In genomic region chr7:136047364-136047945, GRCm38 (mm10) we compare ENCODE assay signal across 9 mouse cellular contexts.
DNase-seq lines count a peak whose midpoint lies in the region; ATAC-seq lines count a peak whose summit lies in the region.
"Had no signal": no experiment of that assay in that cellular context is flagged by ENCODE, and none has a peak within 500 bp of the region (broad histone marks: within the 10 kb centered on the region; RNA-seq: fewer than 3 reads in every experiment).

No protein-coding gene starts in this region.

- 0 out of 2 replicates have a peak overlapping the region, but pooled peaks have one; percentile 22 for H3K27ac ChIP-seq in heart, embryonic 11.5 days (ENCODE audit: low read depth, low read length)
- H3K27ac ChIP-seq in hindbrain, embryonic 11.5 days (ENCODE audit: low read depth, low read length), result peak overlapping the region; percentile 73
- H3K27ac ChIP-seq in midbrain, embryonic 12.5 days (replicated peaks), result peak overlapping the region; percentile 81

- no peak overlapping the region for H3K4me2 ChIP-seq in heart, embryonic 11.5 days
- H3K4me2 ChIP-seq in hindbrain, embryonic 11.5 days (replicated peaks; ENCODE audit: low read depth, low read length), result no peak overlapping the region
- peak overlapping the region; percentile 10 for H3K4me2 ChIP-seq in midbrain, embryonic 12.5 days (replicated peaks)

- DNase-seq in heart, postnatal 25 days (ENCODE audit: low spot score), result no peak
- peak; percentile 21 for DNase-seq in R1 (ENCODE audit: low read depth, low spot score)
- DNase-seq in hindbrain, embryonic 11.5 days (ENCODE audit: low spot score), result peak; percentile 55
- no peak for DNase-seq in cerebellum, postnatal 4 days (ENCODE audit: low spot score in 2 of 2)
- no peak for DNase-seq in ovary, adult 18-20 months (ENCODE audit: low spot score)
- DNase-seq: B cell, adult 2 months had no signal

- 51% methylated on average over 7 of the region's 7 CpGs for WGBS in heart, embryonic 11.5 days (ENCODE audit: insufficient replicate concordance)
- 13% methylated on average over 7 of the region's 7 CpGs for WGBS in hindbrain, embryonic 11.5 days
- 12% methylated on average over 7 of the region's 7 CpGs for WGBS in midbrain, embryonic 12.5 days

- H3K27me3 ChIP-seq in heart, embryonic 11.5 days (ENCODE audit: control insufficient read depth, insufficient read depth, low read length), result no peaks in the 10 kb centered on the region
- H3K27me3 ChIP-seq in hindbrain, embryonic 11.5 days (ENCODE audit: control insufficient read depth, insufficient read depth, low read length), result no peaks in the 10 kb centered on the region
- no peaks in the 10 kb centered on the region; the same call in 1 of the 2 replicates for H3K27me3 ChIP-seq in midbrain, embryonic 12.5 days

- intact Hi-C loops in heart, postnatal 25 days (cut with DNase I), result loop anchor here (5.0 kb wide), 1 partner anchor 210 kb away; no protein-coding TSS in a partner anchor

- H3K9ac ChIP-seq in heart, embryonic 11.5 days (ENCODE audit: low read depth, low read length), result no peak overlapping the region
- H3K9ac ChIP-seq in hindbrain, embryonic 11.5 days (ENCODE audit: low read depth, low read length), result no peak overlapping the region
- no peak overlapping the region for H3K9ac ChIP-seq in midbrain, embryonic 12.5 days (replicated peaks)

- peaks cover 12% of the 10 kb centered on the region for H3K4me1 ChIP-seq in heart, embryonic 11.5 days (ENCODE audit: control insufficient read depth, insufficient read depth, low read length)
- peaks cover 12% of the 10 kb centered on the region for H3K4me1 ChIP-seq in hindbrain, embryonic 11.5 days (replicated peaks; ENCODE audit: control insufficient read depth, insufficient read depth, low read length)
- H3K4me1 ChIP-seq in midbrain, embryonic 12.5 days, result peaks cover 39% of the 10 kb centered on the region

- no peaks in the 10 kb centered on the region for H3K9me3 ChIP-seq in heart, embryonic 11.5 days (replicated peaks; ENCODE audit: control insufficient read depth, low read length)
- H3K9me3 ChIP-seq in hindbrain, embryonic 11.5 days (ENCODE audit: control insufficient read depth, low read length), result no peaks in the 10 kb centered on the region
- no peaks in the 10 kb centered on the region for H3K9me3 ChIP-seq in midbrain, embryonic 12.5 days

- H3K36me3 ChIP-seq in heart, embryonic 11.5 days (ENCODE audit: control insufficient read depth, insufficient read depth, low read length), result no peaks in the 10 kb centered on the region
- no peaks in the 10 kb centered on the region for H3K36me3 ChIP-seq in hindbrain, embryonic 11.5 days (ENCODE audit: control insufficient read depth, insufficient read depth, low read length)
- H3K36me3 ChIP-seq in midbrain, embryonic 12.5 days, result no peaks in the 10 kb centered on the region

- no peak for ATAC-seq in heart, embryonic 11.5 days (replicated peaks; ENCODE audit: insufficient number of reproducible peaks, low FRiP score, low TSS enrichment)
- peak; percentile 76 for ATAC-seq in hindbrain, embryonic 11.5 days (ENCODE audit: low FRiP score)
- ATAC-seq in midbrain, embryonic 12.5 days (ENCODE audit: low FRiP score, low read depth), result peak; percentile 50; the same call in 1 of the 2 replicates
- ATAC-seq in megakaryocyte, adult 5-6 weeks (ENCODE audit: poor library complexity, severe bottlenecking), result no peak

- no peak overlapping the region for H3K4me3 ChIP-seq in heart, embryonic 11.5 days (ENCODE audit: low read depth, low read length)
- H3K4me3 ChIP-seq in hindbrain, embryonic 11.5 days (ENCODE audit: low read depth, low read length), result no peak overlapping the region
- H3K4me3 ChIP-seq in midbrain, embryonic 12.5 days, result no peak overlapping the region

Comparison
In these comparisons a context has a peak if more than half of its experiments do, and no peak if none do; other contexts are left out.
1. ATAC-seq: peak in hindbrain, embryonic 11.5 days (single experiment) and midbrain, embryonic 12.5 days (single experiment); none in heart, embryonic 11.5 days (single experiment) and megakaryocyte, adult 5-6 weeks (single experiment).
2. H3K27ac ChIP-seq: peak in every context shown above with its lines; median percentile 81 in midbrain, embryonic 12.5 days; 73 in hindbrain, embryonic 11.5 days; 22 in heart, embryonic 11.5 days.
3. DNase-seq: peak in R1 (single experiment) and hindbrain, embryonic 11.5 days (single experiment); none in heart, postnatal 25 days (single experiment), cerebellum, postnatal 4 days (0 of 2) and ovary, adult 18-20 months (single experiment).